Mouse (Mus musculus) gastrocnemius, postnatal 4 days (tissue): Measurements from ENCODE around the gene Fchsd2. TPM values are rescaled to one million over a fixed set of nuclear protein-coding genes. Genes with fewer than 3 reads are reported as not detected.

Experiments used
- DNase-seq, 2 experiments: peaks; one replicate each; pipeline ENCODE4 v3.0.0; 2021 to 2022; ENCODE audit warnings: low spot score in 2 of 2, mixed read lengths in 2 of 2
- total RNA-seq, 2 experiments: library from RNA; stranded (reverse); gene quantifications; 2 replicates each; pipeline ENCODE4 v1.2.3; 2021

Gene Fchsd2
- total RNA-seq, 2 experiments from 2014 or later, result 22.6 to 25.7 TPM

GRCm38 (mm10) chr7:101178751-101179150, 86.1 kb downstream of the Fchsd2 start:
- no peak for DNase-seq

- no peak for DNase-seq
Observed at GRCm38 (mm10) chr7:101191326-101191969, 98.8 kb downstream of the Fchsd2 start.

GRCm38 (mm10) chr7:101210826-101211225, 118.2 kb downstream of the Fchsd2 start:
- DNase-seq, result no peak

GRCm38 (mm10) chr7:101213515-101214263, 121.0 kb downstream of the Fchsd2 start:
- no peak for DNase-seq

- no peak for DNase-seq
Observed at GRCm38 (mm10) chr7:101216724-101217123, 124.1 kb downstream of the Fchsd2 start.

- no peak for DNase-seq
Observed at GRCm38 (mm10) chr7:101223501-101223900, 130.8 kb downstream of the Fchsd2 start.

- no peak for DNase-seq
Observed at GRCm38 (mm10) chr7:101229336-101229735, 136.7 kb downstream of the Fchsd2 start.

GRCm38 (mm10) chr7:101231458-101231857, 138.8 kb downstream of the Fchsd2 start:
- DNase-seq, result no peak

- no peak for DNase-seq
Observed at GRCm38 (mm10) chr7:101232716-101233115, 140.1 kb downstream of the Fchsd2 start.

GRCm38 (mm10) chr7:101236712-101237473, 144.2 kb downstream of the Fchsd2 start:
- no peak for DNase-seq

- no peak for DNase-seq
Observed at GRCm38 (mm10) chr7:101248760-101249159, 156.1 kb downstream of the Fchsd2 start.

GRCm38 (mm10) chr7:101249173-101249572, 156.5 kb downstream of the Fchsd2 start:
- no peak for DNase-seq

GRCm38 (mm10) chr7:101253071-101253470, 160.4 kb downstream of the Fchsd2 start:
- DNase-seq, result no peak

GRCm38 (mm10) chr7:101258482-101258881, 165.8 kb downstream of the Fchsd2 start:
- no peak for DNase-seq

GRCm38 (mm10) chr7:101261941-101262546, 169.4 kb downstream of the Fchsd2 start:
- DNase-seq, result no peak

- DNase-seq, result no peak
Observed at GRCm38 (mm10) chr7:101263511-101263910, 170.8 kb downstream of the Fchsd2 start.

- no peak for DNase-seq
Observed at GRCm38 (mm10) chr7:101267457-101268259, 175.0 kb downstream of the Fchsd2 start.

GRCm38 (mm10) chr7:101271602-101272001, 178.9 kb downstream of the Fchsd2 start:
- DNase-seq, result no peak

GRCm38 (mm10) chr7:101272466-101273160, 179.9 kb downstream of the Fchsd2 start:
- DNase-seq, result no peak

GRCm38 (mm10) chr7:101282721-101283120, 190.1 kb downstream of the Fchsd2 start:
- no peak for DNase-seq
